Mouse (Mus musculus): ENCODE data around the gene Hist1h2ah.

- TF ChIP-seq CTCF (IDR thresholded peaks at IDR 0.05; ENCODE audit: low read depth) (no peak), EP300 (IDR thresholded peaks at IDR 0.05; ENCODE audit: low read depth) (no peak)
Observed at GRCm38 (mm10) chr13:22013716-22014115, 21.7 kb downstream of the Hist1h2ah start.

All from heart, postnatal 0 days (tissue).